Mouse (Mus musculus) heart, adult 2 months (tissue): ENCODE measurements around the gene Vipr1.

ENCODE experiments used
- CTCF ChIP-seq: fragments of 200-600 bp; IDR thresholded peaks from 2 replicates; pipeline ENCODE4 v1.8.1; 2022; ENCODE audit warnings: antibody characterized with exemption, mild to moderate bottlenecking, moderate library complexity
- EP300 ChIP-seq: fragments of 200-500 bp; IDR thresholded peaks from 2 replicates; pipeline ENCODE4 v1.6.1; 2011; ENCODE audit warnings: low read depth, low read length, control low read depth; ENCODE audit not compliant: insufficient read depth
- POLR2A ChIP-seq: fragments of 200-500 bp; IDR thresholded peaks from 2 replicates; pipeline ENCODE4 v1.6.1; 2011; ENCODE audit warnings: mild to moderate bottlenecking, low read depth, low read length, control low read depth; ENCODE audit not compliant: insufficient read depth

- no peak for TF ChIP-seq POLR2A
- no peak for TF ChIP-seq CTCF
- TF ChIP-seq EP300 = no peak
Measured at GRCm38 (mm10) chr9:121666957-121667630, 24.6 kb downstream of the Vipr1 start.
